Mouse (Mus musculus) brown adipose tissue, adult 24 weeks (tissue): Measurements from ENCODE around the gene Olfr1387. TPM values are rescaled to one million over a fixed set of nuclear protein-coding genes. Genes with fewer than 3 reads are reported as not detected.
"Not testable (repeated sequence)": the region's sequence is repeated elsewhere in the genome, so short reads cannot be mapped to it uniquely, and the experiment has no call there.

Experiments
- H3K27ac ChIP-seq: fragments of 200-500 bp; replicated peaks from 2 replicates; pipeline ENCODE4 v1.5.1; 2012; ENCODE audit warnings: low read depth, mild to moderate bottlenecking, low read length
- H3K4me1 ChIP-seq: fragments of 200-500 bp; 2 replicates; pipeline ENCODE4 v1.6.1; 2012; ENCODE audit warnings: low read length, mixed read lengths; ENCODE audit not compliant: control insufficient read depth, insufficient read depth, insufficient read length
- H3K4me3 ChIP-seq: fragments of 200-500 bp; 2 replicates; pipeline ENCODE4 v1.5.1; 2012; ENCODE audit warnings: low read depth, mild to moderate bottlenecking, low read length, moderate library complexity; ENCODE audit not compliant: insufficient read depth
- polyA plus RNA-seq: library from polyadenylated mRNA; stranded (reverse); fragments of >200 nt; gene quantifications from 2 replicates; pipeline ENCODE4 v1.2.4, GENCODE M21; 2012; ENCODE audit not compliant: missing spikeins, insufficient read depth, insufficient read length

The Olfr1387 gene
- polyA plus RNA-seq: not detected in 2 replicates

GRCm38 (mm10) chr11:49455043-49455442 is at the start of gene Olfr1387:
Gene Olfr1387, plus strand, starts transcription at chr11:49455343.
- H3K4me3 ChIP-seq: no peak within 1 kb of the TSS
- no peak within 1 kb of the TSS for H3K27ac ChIP-seq
- no peaks in the 10 kb centered on the region for H3K4me1 ChIP-seq

- no peaks in the 10 kb centered on the region for H3K4me1 ChIP-seq
- H3K4me3 ChIP-seq: no peak overlapping the region
- H3K27ac ChIP-seq: no peak overlapping the region
These were observed 48.4 kb upstream of the Olfr1387 start for GRCm38 (mm10) chr11:49406784-49407183.

- Histone ChIP-seq H3K27ac (no peak overlapping the region), H3K4me1 (no peaks in the 10 kb centered on the region), H3K4me3 (no peak overlapping the region)
These were observed 44.6 kb upstream of the Olfr1387 start for GRCm38 (mm10) chr11:49410540-49410939.

- Histone ChIP-seq H3K4me1 (no peaks in the 10 kb centered on the region), H3K4me3 (no peak within 1 kb of the TSS), H3K27ac (no peak within 1 kb of the TSS)
These were observed 32.4 kb upstream of the Olfr1387 start, which contains the start of gene Olfr1389 for GRCm38 (mm10) chr11:49422767-49423166. Gene Olfr1389, plus strand, starts transcription at chr11:49423067.

GRCm38 (mm10) chr11:49425257-49425927 is 29.8 kb upstream of the Olfr1387 start:
- Histone ChIP-seq H3K27ac (no peak overlapping the region), H3K4me1 (no peaks in the 10 kb centered on the region), H3K4me3 (no peak overlapping the region)

GRCm38 (mm10) chr11:49429641-49430040 is 25.5 kb upstream of the Olfr1387 start:
- no peaks in the 10 kb centered on the region for H3K4me1 ChIP-seq
- no peak overlapping the region for H3K4me3 ChIP-seq
- no peak overlapping the region for H3K27ac ChIP-seq

- Histone ChIP-seq H3K4me1 (no peaks in the 10 kb centered on the region), H3K27ac (no peak within 1 kb of the TSS), H3K4me3 (no peak within 1 kb of the TSS)
These were observed 18.7 kb upstream of the Olfr1387 start, which contains the start of gene Olfr1388 for GRCm38 (mm10) chr11:49436411-49436810. Gene Olfr1388, plus strand, starts transcription at chr11:49436624.

- H3K4me1 ChIP-seq, H3K27ac ChIP-seq: not testable (repeated sequence)
These were observed 9.6 kb downstream of the Olfr1387 start, which contains the start of gene Olfr1386 for GRCm38 (mm10) chr11:49464746-49465145. Gene Olfr1386, plus strand, starts transcription at chr11:49465046.

GRCm38 (mm10) chr11:49485973-49486372 is 30.8 kb downstream of the Olfr1387 start:
- H3K4me3 ChIP-seq: no peak overlapping the region
- no peak overlapping the region for H3K27ac ChIP-seq
- no peaks in the 10 kb centered on the region for H3K4me1 ChIP-seq

More at GRCm38 (mm10) chr11:49464746-49465145, 9.6 kb downstream of the Olfr1387 start, which contains the start of gene Olfr1386:
- H3K4me3 ChIP-seq: not testable (repeated sequence)

- not testable (repeated sequence) for H3K4me1 ChIP-seq, H3K27ac ChIP-seq, H3K4me3 ChIP-seq
These were observed 33.6 kb downstream of the Olfr1387 start, which contains the start of gene Olfr1385 for GRCm38 (mm10) chr11:49488770-49489169. Gene Olfr1385, plus strand, starts transcription at chr11:49489070.

Other genes starting within 250 kb of the Olfr1387 start
- gene Mgat1, start 211.2 kb upstream of the Olfr1387 start, polyA plus RNA-seq: 19.3 and 30.6 TPM in 2 replicates
- not detected in 2 replicates for gene Olfr1393, start 177.0 kb upstream of the Olfr1387 start, polyA plus RNA-seq
- not detected in 2 replicates for gene Olfr1392, start 170.1 kb upstream of the Olfr1387 start, polyA plus RNA-seq
- gene Olfr10, start 150.6 kb upstream of the Olfr1387 start, polyA plus RNA-seq: not detected in 2 replicates
- not detected in 2 replicates for gene Olfr1391, start 132.6 kb upstream of the Olfr1387 start, polyA plus RNA-seq
- gene Olfr1390, start 120.2 kb upstream of the Olfr1387 start, polyA plus RNA-seq: not detected in 2 replicates
- gene Olfr1389, start 32.3 kb upstream of the Olfr1387 start, polyA plus RNA-seq: not detected in 2 replicates
- gene Olfr1388, start 18.7 kb upstream of the Olfr1387 start, polyA plus RNA-seq: not detected in 2 replicates
- gene Olfr1386, start 9.7 kb downstream of the Olfr1387 start, polyA plus RNA-seq: not detected in 2 replicates
- not detected in 2 replicates for gene Olfr1385, start 33.7 kb downstream of the Olfr1387 start, polyA plus RNA-seq
- not detected in 2 replicates for gene Olfr1384, start 51.4 kb downstream of the Olfr1387 start, polyA plus RNA-seq
- not detected in 2 replicates for gene Olfr1383, start 64.3 kb downstream of the Olfr1387 start, polyA plus RNA-seq
- gene Olfr1382, start 72.9 kb downstream of the Olfr1387 start, polyA plus RNA-seq: not detected in 2 replicates
- gene Olfr1381, start 88.1 kb downstream of the Olfr1387 start, polyA plus RNA-seq: not detected in 2 replicates
- gene Olfr1380, start 101.5 kb downstream of the Olfr1387 start, polyA plus RNA-seq: not detected in 2 replicates
- gene Flt4, start 153.9 kb downstream of the Olfr1387 start, polyA plus RNA-seq: 2.1 and 2.7 TPM in 2 replicates
- not detected in 2 replicates for gene Scgb3a1, start 208.3 kb downstream of the Olfr1387 start, polyA plus RNA-seq